Mouse (Mus musculus): ENCODE data around the gene Sgms1. TPM values are rescaled to one million over a fixed set of nuclear protein-coding genes. Genes with fewer than 3 reads are reported as not detected.

Sgms1 gene
- total RNA-seq, 2 experiments from 2014 or later: 59.4 to 88.9 TPM

GRCm38 (mm10) chr19:32295581-32295980 lies 93.9 kb downstream of the Sgms1 start:
- no peak for DNase-seq

- DNase-seq: no peak
These were observed 96.4 kb downstream of the Sgms1 start for GRCm38 (mm10) chr19:32292782-32293776.

DNA sequence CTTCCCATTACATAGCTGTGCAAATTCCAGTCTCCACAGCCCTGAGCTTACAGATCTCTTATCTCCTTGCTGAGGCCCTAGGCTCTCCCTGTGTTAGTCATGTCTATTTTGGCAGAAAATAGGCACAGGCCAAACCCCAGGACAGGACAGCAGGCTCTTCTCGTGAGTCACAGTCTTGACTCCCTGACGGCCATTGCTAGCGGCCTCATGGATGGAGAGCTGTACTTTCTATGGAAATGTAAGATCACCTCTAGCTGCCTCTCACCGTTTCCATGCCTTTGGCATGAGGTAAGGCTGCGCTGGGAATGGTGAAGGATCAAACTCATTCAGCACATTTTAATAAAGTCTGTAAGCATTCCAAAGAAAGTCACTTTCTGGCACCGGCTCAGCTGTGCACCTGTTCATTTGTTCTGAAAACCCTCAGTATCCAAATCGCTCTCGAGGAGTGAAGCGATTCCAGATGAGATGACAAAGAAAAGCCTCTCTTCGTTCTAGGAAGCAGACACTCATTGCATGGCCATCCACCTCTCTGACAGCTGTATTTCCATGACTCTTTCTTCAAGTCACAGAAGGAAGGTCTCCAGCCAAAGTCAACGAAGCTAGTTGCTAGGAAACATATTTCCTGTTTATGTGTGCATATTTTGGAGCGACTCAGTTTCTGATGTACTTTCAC lies 97.3 kb downstream of the Sgms1 start:
- peak; percentile 57 to 70 for DNase-seq

DNA sequence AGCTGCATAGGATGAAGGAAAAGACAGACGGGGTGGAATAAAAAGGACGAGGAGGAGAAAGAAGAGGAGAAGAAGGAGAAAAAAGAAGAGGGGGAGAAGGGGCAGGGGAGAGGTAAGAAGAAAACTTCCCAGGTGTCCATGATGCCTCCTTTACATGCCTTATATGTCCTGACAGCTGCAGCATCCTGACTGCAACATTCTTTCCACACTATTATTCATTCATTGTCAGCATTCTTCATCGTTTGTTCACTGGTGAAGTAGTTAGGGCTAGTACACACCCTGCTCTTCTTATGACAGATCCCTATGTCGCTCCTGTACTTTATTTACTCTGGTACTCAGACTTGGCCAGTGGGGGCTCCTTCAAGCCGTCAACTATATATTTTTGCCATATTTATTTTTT lies 98.4 kb downstream of the Sgms1 start:
- DNase-seq: no peak

DNA sequence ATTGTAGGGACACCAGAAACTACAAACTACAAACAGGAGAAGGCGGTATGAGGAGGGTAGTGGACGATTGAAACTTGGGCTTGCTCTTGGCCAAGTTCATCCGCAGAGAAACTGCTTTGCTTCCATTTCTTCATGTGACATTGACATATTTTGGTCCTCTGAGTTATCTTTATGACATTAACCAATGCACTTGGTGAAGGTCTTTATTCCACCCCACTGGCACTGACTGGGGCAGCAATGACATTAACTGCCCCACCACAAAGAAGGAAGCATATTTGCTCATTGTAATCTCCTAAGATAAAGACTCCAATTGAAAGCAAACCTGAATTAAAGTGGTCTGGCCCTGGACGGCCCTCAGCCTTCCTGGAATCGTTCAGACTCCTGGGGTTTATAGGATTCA lies 100.6 kb downstream of the Sgms1 start:
- DNase-seq: no peak

DNA sequence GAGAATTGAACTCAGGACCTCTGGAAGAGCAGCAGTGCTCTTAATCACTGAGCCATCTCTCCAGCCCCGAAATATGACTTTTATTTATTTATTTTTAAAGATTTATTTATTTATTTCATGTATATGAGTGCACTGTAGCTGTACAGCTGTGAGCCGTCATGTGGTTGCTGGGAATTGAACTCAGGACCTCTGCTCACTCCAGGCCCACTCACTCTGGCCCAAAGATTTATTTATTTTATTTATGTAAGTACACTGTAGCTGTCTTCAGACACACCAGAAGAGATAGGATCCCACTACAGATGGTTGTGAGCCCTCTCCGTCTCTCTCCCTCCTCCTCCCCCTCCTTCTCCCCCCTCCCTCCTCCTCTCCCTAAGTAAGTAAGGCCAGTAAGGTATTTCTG lies 101.7 kb downstream of the Sgms1 start:
- DNase-seq: no peak

GRCm38 (mm10) chr19:32285455-32285831 lies 104.1 kb downstream of the Sgms1 start:
- DNase-seq: no peak

DNA sequence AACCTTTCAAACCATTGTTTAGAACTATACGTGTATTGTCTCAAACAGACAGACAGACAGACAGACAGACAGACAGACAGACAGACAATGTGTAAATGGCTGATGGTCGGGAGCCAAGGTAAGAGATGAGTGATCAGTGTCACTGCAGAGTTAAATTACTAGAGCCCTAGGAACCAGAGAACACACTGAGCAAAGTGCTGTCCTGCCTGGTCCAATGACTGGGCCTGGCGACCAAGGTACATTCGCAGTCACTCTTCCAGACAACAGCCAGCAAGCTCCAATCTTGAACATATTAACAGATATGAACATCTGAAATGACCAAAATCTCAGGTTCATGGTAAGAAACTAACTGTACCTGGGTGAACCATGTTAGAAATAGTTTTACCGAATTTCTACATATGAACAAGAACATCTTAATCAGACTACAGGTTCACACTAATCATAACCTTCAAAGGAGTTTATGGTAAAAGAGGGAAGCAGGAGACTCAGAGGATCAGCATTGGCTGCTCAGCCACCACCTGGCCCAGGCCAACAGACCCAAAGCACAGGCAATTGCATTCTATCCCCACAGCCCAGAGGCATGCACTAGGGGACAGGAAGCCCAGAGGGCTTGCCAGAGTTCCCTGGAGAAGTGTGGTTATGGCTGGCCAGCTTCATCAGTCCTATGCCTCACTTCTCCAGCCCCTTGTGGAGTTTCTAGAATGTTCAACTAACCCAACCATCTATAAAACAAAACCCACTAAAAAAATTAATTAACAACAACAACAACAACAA lies 104.6 kb downstream of the Sgms1 start:
- DNase-seq: no peak

GRCm38 (mm10) chr19:32281917-32282316 lies 107.6 kb downstream of the Sgms1 start:
- DNase-seq: peak in 1 of 2 experiments; percentile 26

GRCm38 (mm10) chr19:32280380-32280779 lies 109.1 kb downstream of the Sgms1 start:
- DNase-seq: no peak

GRCm38 (mm10) chr19:32279400-32279799 lies 110.1 kb downstream of the Sgms1 start:
- no peak for DNase-seq

GRCm38 (mm10) chr19:32277869-32278268 lies 111.6 kb downstream of the Sgms1 start:
- no peak for DNase-seq

- no peak for DNase-seq
These were observed 112.2 kb downstream of the Sgms1 start for GRCm38 (mm10) chr19:32277287-32277686.

GRCm38 (mm10) chr19:32276817-32277216 lies 112.7 kb downstream of the Sgms1 start:
- DNase-seq: no peak

GRCm38 (mm10) chr19:32276263-32276662 lies 113.3 kb downstream of the Sgms1 start:
- DNase-seq: peak; percentile 71 to 79

GRCm38 (mm10) chr19:32275068-32275925 lies 114.2 kb downstream of the Sgms1 start:
- DNase-seq: no peak

- no peak for DNase-seq
These were observed 115.4 kb downstream of the Sgms1 start for GRCm38 (mm10) chr19:32274145-32274544.

DNA sequence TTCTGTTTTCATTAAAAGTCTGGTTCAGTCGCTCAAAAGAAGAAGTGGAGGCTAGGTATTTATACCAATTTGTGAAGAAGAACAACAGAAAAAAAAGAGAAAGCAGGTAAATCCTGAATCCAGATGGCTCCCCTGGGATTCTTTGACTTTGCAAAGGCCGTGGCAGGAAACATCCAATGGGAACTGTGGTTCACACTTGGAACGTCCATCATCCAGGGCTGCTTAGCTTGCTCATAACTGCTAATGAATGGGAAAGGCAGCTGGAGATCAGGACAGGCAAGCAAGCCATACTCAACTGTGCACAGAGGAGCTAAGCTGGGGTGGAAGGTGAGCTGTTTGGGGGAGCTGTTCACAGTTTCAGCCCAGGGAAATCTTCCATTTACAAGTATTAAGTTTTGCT lies 115.8 kb downstream of the Sgms1 start:
- DNase-seq: no peak

DNA sequence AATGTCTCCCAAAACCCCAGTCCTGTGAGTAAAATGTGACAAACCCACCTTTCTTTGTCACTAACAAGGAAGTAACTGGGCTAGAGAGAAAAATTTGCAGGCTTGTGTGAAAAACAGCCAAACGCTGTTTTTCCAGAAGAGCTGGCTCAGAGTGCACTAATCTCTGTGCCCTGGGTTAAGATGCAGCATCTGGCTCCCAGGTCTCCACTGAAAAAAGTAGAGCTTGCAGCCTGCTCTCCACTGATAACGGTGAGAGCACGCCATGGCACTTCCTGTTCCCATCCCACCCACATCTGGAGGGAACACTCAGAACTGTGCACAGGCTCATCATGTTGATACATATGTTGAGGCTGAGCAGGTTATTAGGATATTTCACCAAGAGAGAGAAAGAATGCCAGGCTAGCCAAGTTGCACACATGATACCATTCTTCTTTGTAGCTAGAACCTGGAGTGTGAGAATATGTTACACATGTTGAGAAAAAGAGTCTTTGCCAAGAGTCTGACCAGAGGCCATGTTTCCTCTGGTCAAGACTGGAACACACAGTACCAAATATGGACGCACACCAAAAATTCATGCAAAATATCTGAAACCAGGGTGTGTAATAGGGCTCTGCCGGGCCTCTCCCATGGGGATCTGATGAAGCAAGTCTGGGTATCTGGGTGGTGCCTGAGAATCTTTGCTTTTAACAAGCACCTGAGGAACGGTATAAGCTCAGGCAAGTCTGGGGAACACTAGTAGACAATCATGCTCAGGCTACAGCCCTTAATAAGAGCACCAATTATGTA lies 116.8 kb downstream of the Sgms1 start:
- DNase-seq: no peak

DNA sequence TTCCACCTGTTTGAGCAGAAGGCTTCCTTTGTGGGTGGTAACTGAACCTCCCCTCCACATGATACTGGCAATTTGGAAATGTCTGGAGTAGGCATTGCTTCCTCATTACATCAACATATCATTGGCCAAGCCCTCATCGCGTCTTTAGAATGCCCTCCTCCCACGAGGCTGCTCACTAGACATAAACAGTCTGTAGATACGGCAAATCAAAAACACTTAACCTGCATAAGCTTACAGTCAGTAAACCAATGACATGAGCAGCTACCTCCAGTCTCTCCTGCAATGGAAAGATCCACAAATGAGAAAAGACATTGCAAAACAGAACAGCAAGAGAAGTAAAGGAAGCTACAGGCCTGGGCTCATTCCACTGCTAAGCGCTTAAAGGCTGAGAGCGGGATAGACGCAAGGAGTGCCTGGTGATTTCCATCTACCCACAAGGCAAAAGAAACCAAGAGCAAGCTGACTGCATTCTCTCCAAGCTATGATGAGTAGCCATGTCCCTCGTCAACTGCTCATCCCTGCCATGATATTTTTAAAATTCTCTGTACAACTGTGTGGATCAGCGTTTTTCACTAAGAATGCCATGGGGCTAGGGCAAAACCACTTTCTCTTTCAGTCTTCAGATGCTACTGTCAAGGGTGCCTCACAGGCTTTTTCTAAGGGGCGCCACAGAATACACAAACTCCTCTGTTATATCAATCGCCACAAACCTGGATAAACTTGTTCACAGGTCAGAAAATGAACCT lies 117.9 kb downstream of the Sgms1 start:
- no peak for DNase-seq

All from adrenal gland, postnatal 36 days (tissue).